Mouse (Mus musculus) C2C12 (cell line): ENCODE data around the gene Krt78.

Source experiments
- CEBPB ChIP-seq: IDR thresholded peaks from one replicate; pipeline ENCODE4 v1.6.1; 2011; ENCODE audit warnings: low read depth, mild to moderate bottlenecking, control low read depth, moderate library complexity
- CTCF ChIP-seq: IDR thresholded peaks from one replicate; pipeline ENCODE4 v1.5.1; 2011; ENCODE audit not compliant: control insufficient read depth, insufficient read depth, insufficient read length
- FOSL1 ChIP-seq: IDR thresholded peaks from one replicate; pipeline ENCODE4 v1.8.0; 2011; ENCODE audit warnings: mild to moderate bottlenecking, low read length; ENCODE audit not compliant: poor library complexity, insufficient read depth, severe bottlenecking
- MYOG ChIP-seq: IDR thresholded peaks from one replicate; pipeline ENCODE4 v1.6.1; 2011; ENCODE audit not compliant: control insufficient read depth, insufficient read length; ENCODE audit errors: extremely low read depth
- USF1 ChIP-seq: IDR thresholded peaks from one replicate; pipeline ENCODE4 v1.6.1; 2011; ENCODE audit warnings: low read depth, mild to moderate bottlenecking, control low read depth, moderate library complexity

DNA sequence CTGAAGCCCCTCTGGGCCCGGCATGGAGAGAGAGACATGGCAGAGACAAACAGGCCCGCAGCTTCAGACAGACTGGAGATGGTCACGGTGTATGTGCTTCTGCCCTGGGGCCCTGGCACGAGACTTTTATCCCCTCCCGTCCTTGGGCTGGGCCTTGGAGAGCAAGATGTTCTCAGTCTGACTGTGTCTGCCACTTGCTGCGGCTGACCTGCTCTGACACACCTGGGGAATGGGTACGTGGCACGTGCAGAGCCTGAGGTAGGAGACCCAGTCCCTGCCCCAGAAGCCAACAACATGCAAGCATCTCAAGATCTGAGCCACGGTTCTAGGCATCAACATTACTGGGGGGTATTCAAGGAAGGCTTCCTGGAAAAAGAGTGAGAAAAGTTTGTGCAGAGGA lies at the start of gene Krt78:
- TF ChIP-seq CTCF, result no peak
- no peak for TF ChIP-seq USF1
- no peak for TF ChIP-seq CEBPB
- TF ChIP-seq MYOG, result no peak
- no peak for TF ChIP-seq FOSL1
